Mouse (Mus musculus) ovary, postnatal 36 days (tissue): Measurements from ENCODE around the gene Ift57.

Experiments used
- DNase-seq: peaks from one replicate; pipeline ENCODE4 v3.0.0; 2022; ENCODE audit warnings: low spot score, mixed read lengths

Ift57 gene

DNA sequence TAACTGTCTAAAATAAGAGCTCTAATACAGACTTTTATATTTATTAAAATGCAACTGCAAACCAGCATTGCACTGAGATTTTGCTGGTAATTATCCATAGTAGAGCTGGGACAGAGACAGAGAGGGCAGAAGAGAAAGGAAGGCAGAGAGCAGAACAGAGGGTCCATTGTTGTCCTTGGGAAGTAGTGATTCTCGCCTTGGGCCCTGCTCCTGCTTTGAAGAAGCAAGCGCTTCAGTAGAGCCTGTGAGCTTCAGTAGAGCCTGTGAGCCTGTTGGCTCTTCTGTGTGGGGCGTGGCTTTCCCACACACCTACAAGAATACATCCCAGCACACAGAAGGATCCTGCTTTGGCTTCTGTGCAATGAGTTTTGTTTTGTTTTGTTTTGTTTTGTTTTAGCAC is 54.3 kb downstream of the Ift57 start:
- DNase-seq = no peak

DNA sequence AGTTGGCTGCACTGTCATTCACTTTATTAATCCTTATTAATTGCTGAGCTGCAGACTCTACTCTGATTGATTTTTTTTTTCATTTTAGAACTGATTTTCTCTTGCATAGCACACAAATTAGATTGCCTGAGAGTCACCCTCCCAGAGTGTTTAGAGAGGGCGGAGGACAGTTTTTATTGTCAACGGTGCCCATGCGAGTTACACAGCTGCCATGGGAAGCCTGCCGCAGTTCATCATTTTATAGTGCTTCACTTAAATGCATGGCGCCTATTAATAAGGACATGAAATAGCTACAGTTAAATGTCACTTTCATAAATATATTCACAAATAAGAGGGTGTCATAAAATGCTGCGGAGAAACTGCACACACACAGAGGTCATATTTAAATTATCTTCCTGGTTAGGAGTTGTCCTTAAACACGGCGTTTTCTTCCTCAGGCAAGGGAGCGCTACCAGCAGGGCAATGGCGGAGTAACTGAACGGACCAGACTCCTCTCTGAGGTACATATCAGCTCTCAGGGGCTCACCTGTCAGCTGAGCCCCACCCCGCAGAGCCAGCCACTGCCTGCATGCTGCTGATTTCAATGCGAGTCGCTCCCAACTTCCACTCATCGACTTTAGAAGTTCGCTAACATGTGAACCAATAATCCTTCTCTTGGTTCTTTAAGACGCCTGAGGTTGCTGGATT is 61.6 kb downstream of the Ift57 start:
- no peak for DNase-seq

DNA sequence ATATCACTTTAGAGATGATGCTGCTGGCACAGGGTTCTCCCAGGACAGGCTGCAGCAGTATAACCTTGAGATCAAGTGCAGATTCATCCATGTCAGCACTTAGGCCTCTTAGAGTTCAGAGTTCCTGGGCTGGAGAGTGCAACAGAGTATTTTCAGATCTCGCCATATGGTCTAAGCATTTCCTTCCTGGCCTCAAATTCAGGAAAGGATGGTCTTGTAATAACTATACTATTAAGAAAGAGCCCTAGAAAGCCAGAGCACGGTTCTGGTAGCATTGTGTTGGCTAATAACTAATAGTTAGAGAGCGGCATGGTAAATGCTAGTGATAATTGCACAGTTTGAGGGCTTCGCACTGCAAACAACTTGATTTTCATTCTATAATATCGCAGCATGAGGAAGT is 62.9 kb downstream of the Ift57 start:
- DNase-seq = no peak

DNA sequence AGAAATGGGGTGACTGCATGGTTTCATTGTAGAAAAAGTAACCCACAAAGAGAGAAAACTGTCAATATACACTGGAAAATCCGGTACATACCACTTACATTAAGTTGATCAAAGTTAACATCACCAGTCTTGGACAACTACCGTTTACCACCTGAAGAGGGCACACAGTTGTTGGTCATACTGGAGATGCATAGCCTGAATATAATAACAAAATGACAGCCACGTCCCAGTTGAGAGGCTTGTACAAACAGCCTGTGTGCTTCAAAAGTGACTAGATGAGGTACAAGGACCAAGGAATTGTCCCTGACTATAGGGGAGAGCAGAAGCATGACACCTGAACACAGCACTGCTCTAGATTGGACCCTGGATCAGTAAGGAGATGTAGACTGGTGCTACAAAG is 67.3 kb downstream of the Ift57 start:
- DNase-seq = no peak

DNA sequence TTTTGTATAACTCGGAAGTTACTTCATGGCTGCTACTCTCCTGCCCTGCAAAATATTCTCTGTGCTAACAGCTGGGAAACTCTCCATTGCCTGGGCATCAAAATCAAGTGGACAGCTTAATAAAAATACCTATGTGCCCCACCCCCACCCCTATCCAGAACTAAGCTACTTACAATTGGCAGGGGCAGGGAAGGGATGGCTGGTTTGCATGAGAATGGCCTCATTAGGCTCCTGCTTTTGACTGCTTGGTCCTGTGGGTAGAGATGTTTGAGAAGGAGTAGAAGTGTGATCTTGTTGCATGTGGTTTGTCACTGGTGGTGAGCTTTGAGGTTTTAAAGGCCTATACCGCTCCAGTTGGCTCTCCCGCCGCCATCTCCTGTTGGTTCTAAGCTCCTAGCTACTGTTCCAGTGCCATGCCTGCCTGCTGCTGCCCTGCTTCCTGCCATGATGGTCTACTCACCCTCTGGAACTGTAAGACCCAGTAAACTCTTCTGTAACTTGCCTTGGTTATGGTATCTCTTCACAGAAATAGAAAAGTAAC is 69.5 kb downstream of the Ift57 start:
- DNase-seq = no peak

DNA sequence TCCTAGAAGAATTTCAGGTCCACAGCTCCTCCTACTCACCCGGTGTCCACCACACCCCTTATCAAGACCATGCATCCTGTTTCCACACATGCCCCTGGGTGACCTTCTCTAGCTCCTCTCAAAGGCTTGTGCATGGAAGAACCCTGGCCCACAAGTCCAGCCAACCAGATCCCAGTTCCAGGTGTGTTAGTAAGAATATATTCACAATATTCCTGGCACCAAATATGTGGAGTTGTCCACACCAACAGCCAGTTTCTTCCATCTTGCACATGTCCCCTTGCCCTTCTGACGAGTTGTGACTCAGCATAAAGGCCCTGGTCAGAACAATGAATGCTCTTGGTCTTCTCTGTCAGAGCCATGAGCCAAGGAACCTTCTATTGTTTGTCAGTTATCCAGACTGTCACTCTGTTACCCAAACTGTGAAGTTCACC is 70.8 kb downstream of the Ift57 start:
- DNase-seq = no peak

DNA sequence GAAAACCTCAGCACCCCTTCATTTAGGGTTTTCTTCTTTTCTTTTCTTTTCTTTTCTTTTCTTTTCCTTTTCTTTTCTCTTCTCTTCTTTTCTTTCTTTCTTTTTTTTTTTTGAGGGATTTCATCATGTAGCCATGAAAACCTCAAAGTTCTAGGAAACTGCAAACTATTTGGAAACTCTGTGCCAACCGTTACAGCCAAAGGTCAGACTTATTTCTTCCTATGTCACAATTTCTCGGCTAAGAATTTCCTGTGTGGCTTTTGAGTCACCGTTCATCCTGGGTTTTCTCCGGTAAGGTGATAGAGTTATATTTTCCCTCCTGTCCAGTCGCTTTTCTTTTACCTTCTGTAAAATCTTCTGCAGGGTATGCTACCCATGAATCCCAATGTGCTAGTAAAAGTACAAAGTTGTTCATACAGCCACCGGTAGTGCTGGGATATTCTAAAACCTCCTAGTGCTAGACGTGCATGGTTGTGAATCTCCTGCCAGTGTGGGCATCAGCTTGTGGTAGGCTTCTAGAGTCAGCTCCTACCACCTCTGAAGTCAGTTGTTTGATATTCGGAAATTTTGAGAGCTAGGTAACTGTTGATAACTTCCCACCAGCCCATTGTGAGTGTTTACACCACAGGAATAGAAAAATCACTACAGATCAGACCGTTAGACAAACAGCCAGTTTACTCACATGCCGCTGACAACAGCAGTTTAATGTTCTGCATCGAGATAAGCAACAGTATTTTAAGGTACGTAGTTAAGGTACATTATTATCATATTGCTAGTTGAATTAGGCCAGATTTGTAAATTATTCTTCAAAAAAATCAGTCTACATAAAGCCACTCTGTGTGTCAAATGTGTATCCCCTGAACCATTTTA is 71.5 kb downstream of the Ift57 start:
- DNase-seq = no peak

DNA sequence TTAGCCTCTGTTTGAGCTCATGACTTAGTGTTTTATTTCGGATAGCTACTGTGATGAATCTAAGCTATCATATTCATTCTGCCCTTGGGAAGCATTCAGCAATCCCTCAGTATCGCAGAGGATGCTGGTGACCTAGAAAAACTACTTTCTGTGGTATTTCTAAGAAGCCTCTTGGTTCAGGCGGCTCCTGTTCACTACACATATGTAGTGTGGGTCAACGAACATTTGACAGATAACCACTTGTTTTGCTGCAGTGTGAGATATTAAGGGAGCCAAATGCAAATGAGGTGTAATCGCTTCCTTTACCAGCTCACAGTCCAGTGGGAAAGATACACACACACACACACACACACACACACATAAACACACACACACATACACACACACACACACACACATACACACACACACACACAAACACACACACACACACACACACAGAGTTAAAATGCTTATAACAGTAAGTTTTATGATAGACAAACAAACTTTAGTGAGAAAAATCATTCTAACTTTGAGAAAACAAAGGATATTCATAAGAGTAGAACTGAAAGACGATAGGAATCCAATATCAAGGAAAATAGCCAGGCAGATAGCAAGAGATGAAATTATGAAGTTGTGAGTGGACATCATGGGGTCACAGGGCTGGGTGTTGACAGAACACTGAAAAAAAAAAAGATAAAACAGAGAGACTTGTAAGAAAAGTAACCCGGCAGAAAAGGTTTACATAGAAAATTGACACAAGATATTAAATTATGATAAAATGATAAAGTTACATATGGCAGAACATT is 72.8 kb downstream of the Ift57 start:
- no peak for DNase-seq

DNA sequence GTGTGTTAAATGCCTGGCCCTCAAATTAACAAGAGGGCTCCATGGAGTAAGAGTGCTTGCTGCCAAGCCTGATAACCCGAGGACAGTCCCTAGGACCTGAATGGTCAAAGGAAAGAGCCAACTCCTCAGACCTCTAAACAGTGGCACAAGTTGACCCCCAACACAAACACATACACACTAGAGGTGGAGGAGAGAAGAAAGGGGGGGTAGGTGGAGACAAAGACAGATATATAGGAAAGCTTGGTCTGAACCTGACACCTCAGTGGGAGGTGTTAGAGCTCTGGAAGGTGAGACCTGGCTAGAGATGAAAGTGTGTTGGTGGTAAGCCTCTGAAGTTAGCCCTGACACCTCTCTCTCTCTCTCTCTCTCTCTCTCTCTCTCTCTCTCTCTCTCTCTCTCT is 73.5 kb downstream of the Ift57 start:
- no peak for DNase-seq

DNA sequence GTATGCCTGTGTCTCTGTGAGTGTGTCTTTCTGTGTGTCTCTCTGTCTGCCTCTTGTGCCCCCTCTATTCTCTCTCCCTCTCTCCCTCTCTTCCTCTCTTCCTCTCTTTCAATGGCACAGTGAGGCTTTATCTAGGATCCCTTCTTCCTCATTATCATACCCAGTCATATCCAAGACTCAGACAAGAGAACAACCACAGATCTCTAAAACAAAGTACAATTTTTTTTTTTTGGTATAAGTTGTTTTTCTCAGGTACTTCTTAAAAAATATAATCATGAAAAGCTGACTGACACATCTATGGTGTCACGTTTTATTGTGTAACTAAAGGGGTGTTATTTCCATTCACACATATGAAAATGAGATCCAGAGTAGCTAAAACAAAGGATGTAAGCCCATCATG is 74.0 kb downstream of the Ift57 start:
- no peak for DNase-seq

DNA sequence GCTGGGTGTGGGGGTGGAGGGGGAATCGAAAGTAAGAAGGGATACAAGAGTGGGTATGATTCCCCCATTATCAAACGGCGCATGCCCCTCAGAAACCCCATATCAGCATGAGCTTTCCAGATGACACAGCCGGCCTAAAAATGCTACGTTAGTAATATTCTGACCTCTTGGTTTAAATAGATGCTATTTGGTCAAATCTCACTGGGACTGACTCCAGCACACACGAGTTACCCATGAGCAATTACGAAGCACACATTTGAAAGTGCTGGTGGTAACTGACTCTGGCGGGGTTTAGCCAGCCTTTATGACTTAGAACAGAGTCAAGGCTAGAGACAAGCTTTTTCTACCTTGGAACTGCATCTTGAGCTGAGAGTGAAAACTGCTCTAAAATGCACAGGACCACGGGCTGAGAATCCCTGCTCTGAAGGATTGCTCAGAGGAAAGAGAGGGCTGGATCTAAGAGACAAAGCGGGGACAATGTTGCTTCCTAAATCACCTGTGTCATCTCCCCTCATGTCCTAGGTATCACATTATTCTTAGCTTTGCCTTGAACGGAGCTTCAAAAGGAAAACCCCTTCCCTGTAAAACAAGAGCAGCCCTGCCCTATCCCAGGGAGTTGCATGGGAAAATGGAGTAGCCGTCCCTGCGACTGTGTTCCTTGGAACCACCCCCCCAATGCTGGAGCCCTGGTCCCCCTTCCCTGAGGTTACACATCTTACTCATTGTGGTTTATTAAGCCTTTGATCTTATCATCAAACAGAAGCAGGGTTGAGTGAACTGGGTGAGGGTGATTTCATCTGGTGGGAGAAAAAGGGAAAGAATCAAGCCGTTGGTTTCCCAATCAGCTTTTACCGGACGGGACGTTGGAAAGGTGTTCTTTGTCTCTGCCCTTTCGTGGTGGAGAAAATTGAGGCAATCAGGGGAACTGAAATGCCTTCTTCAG is 75.3 kb downstream of the Ift57 start:
- no peak for DNase-seq

DNA sequence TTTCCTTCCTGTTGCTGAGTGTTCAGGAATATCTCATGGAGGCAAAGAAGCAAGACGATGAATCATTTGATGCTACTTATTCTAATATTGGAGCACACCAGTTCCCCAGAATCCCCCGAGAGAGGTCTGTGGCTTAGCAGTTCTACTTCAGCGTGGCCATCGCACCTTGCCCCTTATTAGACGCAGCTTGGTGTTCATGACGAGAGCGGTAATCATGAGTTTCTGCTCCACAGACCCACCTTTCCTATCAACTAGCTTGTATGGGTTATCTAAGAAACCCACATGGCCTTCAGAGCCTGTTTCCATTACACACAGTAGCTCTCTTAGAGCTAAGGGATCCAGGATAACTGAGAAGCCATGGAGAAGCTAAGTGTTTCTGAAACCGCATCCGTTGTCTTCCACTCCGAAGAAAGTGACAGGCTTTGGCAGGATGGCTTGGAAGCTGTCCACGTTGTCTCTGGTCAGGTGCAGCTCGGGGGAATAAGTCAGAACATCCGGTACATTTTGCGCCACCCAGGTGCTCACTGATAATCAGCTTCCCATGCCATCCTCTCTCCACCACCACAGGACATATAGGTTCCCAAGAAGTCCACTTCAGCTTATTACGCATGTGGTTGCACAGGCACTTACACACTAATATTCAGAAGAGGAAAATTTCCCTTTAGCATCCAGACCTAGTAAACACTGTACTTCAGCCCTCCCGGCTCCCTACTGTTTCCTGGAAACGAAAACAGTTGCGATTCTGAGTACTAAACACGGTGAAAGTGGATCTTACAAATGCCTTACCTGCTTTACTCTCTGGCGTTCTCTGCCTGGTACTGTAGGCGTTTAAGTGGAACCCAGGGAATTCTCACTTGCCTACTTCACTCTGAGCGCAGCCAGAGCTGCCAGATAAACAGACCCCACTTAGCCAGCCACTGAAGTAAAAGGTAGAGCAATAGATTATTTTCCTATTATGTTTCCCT is 76.3 kb downstream of the Ift57 start:
- no peak for DNase-seq

DNA sequence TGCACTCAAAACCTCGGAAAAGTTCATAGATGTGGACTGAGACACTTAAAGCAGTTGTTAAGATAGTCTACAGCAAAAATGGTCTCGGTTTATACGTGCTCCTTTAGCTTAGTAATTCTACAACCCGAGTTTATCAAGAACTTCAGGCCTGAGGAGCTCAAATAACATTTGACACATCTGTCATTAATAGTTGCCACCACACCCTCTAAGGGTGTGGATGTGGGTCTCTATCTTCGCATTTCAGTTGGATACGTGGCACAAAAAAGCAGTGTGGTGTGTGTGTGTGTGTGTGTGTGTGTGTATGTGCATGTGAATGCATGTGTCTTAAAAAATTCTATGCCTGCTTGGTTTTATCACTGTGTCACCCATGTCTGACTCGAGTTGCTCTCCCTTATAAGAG is 77.9 kb downstream of the Ift57 start:
- DNase-seq = no peak

DNA sequence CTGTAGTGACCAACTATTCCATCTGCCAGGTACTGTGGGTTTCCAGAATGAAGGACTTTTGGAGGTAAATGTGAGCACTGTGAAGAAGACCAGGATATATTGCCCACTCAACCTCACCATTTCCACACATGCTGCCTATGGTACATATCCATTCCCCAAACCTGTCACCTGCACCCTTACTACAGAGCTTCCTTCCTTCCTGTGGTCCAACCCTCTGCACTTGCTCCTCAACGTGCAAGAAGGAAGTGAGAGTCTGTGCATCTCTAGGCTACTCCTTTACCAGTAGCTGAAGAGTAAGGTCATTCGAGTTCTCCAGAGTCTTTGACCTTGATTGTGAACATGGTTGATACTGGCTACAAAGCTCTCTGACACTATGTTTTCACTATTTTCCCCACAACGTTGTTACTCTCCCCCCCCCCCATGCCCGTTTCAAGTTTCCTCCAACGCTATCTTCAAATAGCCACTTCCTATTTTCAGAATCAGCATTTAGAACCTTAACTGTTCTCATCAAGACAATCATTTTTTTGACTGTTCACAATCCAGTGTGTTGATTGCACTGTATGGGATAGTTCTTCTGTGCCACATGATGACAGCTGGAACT is 82.6 kb downstream of the Ift57 start:
- DNase-seq = no peak

DNA sequence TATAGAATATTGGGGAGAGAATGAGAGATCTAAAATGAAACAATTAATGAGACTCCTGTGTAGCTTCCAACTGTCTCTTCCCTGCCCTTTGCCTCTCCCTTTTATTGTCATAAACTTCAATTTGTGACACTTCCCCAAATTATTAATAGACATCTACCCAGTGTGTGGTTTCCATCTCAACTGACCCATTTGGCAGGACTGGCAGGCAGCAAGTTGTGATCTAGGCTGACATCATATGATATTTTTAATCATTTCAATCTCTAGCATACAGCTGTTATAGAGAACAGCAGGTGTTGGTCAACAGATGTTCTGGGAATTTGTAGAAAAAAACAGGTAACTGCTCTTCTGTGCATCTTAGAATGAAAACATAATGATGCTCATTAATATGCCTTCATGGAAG is 84.3 kb downstream of the Ift57 start:
- no peak for DNase-seq

DNA sequence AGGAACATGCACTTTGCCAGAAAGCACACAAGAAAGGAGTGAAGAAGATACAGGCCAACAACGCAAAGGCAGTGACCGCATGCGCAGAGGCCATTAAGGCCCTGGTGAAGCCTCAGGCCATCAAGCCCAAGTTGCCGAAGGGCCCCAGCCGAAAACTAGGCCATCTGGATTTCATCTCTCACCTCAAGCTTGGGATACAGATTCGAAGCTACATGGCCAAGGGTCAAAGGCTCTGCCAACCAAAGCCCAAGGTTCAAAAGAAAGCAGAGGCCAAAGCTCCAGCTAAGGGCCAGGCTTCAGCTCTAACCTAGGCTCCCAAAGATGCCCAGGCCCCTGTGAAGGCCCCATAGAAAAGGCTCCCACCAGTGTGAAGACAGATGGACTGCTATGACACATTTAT is 87.1 kb downstream of the Ift57 start:
- DNase-seq = no peak

DNA sequence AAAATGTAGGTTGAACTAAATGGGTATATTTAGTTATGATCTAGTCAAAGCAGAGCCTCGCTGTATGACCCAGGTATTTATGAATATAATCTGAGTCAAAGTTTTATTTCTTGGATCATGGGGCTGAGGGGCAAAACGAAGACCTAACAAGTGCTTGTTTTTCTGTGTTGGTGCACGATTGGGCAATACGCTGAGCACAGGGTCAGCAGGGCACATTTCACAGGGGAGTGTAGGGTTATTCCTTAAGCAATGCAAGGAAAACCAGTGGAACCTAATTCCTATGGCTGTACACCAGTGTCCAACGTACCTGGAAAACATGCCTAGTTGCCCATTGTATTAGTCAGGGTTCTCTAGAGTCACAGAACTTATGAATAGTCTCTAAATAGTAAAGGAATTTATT is 88.7 kb downstream of the Ift57 start:
- DNase-seq = no peak

DNA sequence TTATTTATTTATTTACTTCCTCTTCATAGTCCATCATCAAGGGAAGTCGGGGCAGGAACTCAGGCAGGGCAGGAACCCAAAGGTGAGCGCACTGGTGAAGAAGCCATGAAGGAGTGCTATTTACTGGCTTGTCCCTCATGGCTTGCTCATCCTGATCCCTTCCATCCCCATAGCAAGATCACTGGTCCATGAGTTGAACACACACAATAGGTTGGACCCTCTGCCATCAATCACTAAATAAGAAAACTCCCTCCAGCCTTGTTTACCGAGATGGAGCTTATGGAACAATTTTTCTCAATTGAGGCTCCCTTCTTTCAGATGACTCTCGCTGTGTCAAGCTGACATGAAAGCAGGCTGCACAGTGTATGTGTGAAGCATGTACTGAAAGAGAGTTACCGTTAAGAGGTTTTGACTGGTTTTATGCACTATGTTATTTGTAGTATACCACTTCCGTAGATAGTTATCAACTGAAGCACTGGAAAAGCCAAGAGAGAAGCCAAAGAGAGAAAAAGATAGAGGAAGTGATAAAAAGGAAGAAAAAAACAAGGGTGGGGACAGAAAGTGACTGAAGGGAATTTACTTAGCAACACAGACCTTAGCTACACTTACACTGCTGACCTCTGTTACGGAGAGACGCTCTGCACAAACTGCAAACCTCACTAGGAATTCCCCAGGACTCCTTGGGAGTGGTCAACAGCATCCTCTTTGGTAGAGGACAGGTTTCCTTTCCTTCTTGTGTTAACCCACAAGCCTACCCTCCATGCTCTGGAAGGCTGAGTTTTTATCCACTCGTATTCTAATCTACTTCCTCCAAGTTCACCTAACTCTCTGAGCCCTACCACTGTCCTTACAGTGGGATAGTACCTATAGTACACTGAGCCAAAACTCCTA is 91.8 kb downstream of the Ift57 start:
- no peak for DNase-seq

DNA sequence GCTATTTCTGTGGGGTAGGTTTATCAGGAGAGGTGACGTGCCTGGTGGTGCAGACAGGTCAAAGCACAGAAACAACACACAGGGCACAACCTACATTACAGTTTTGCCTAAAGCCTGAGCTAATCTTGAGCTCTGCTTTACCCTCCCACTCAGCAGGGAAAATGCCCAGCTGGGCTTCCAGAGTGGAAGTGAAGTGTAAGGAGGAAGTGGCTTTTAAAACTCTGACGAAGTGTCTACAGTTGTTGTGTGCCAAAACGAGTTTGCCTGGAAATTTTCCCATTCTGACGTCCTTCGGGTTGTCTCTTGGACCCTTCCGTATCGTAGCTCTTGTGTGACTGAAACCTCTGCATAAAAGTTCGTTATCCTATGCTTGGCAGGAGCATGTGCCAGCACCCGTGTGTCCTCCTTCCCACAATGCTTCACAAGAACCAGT is 93.4 kb downstream of the Ift57 start:
- no peak for DNase-seq
